Mouse (Mus musculus): ENCODE results near the gene Bmp10.
A peak's percentile ranks its signal among the peaks of the same experiment; 100 is the strongest.
"Not testable (repeated sequence)": the region's sequence is repeated elsewhere in the genome, so short reads cannot be mapped to it uniquely, and the experiment has no call there.

Gene Bmp10

GRCm38 (mm10) chr6:87449534-87449933, 20.7 kb downstream of the Bmp10 start:
- no peak for DNase-seq (ENCODE audit: low spot score)

- peak; percentile 49 for DNase-seq (ENCODE audit: low spot score)
These were observed 22.2 kb downstream of the Bmp10 start for GRCm38 (mm10) chr6:87451016-87451415.

GRCm38 (mm10) chr6:87451771-87452170, 23.0 kb downstream of the Bmp10 start:
- DNase-seq (ENCODE audit: low spot score), result no peak

- DNase-seq (ENCODE audit: low spot score), result no peak
These were observed 26.7 kb downstream of the Bmp10 start for GRCm38 (mm10) chr6:87455507-87455906.

GRCm38 (mm10) chr6:87466221-87466620, 37.4 kb downstream of the Bmp10 start:
- peak; percentile 94 for DNase-seq (ENCODE audit: low spot score)

- DNase-seq (ENCODE audit: low spot score), result no peak
These were observed 38.6 kb downstream of the Bmp10 start for GRCm38 (mm10) chr6:87467373-87467772.

GRCm38 (mm10) chr6:87468372-87468771, 39.6 kb downstream of the Bmp10 start:
- DNase-seq (ENCODE audit: low spot score), result no peak

- DNase-seq (ENCODE audit: low spot score), result not testable (repeated sequence)
These were observed 41.3 kb downstream of the Bmp10 start for GRCm38 (mm10) chr6:87470098-87470497.

- no peak for DNase-seq (ENCODE audit: low spot score)
These were observed 46.4 kb downstream of the Bmp10 start for GRCm38 (mm10) chr6:87475223-87475622.

- no peak for DNase-seq (ENCODE audit: low spot score)
These were observed 50.1 kb downstream of the Bmp10 start for GRCm38 (mm10) chr6:87478847-87479246.

GRCm38 (mm10) chr6:87479291-87479999, 50.7 kb downstream of the Bmp10 start:
- DNase-seq (ENCODE audit: low spot score), result no peak

- no peak for DNase-seq (ENCODE audit: low spot score)
These were observed 54.6 kb downstream of the Bmp10 start for GRCm38 (mm10) chr6:87483224-87483899.

GRCm38 (mm10) chr6:87483900-87484289, 55.1 kb downstream of the Bmp10 start:
- DNase-seq (ENCODE audit: low spot score), result no peak

- DNase-seq (ENCODE audit: low spot score), result no peak
These were observed 56.0 kb downstream of the Bmp10 start for GRCm38 (mm10) chr6:87484806-87485205.

All from embryo, embryonic 10 days (tissue).